Mouse (Mus musculus) c-Kit-positive CD71-positive TER-119-positive erythroid progenitor cells, embryonic 14.5 days (primary cell): ENCODE measurements around the gene Rpl26.
A peak's percentile ranks its signal among the peaks of the same experiment; 100 is the strongest.

Experiments
- DNase-seq: peaks from one replicate; pipeline ENCODE4 v3.0.0-alpha.2; 2013; ENCODE audit warnings: low spot score

Rpl26 gene

DNA sequence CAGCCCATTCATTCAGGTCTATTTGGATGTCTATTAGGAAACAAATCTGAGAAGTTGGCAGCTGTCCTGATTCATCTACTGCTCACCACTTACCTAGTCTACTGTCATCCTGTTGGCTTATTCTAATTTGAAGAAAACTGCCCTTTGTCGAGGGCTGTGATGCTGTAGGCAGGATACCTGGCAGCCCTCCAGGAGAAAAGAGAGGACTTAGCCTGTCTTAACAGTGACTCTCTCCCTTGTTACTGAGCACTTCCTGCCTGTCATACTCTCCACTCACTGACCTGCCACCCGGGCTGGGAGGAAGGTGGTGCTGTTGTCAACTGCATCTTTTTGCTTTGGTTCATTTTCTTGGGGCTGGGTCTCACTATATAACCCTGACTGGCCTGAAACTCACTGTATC, 10.8 kb upstream of the Rpl26 start:
- DNase-seq, result no peak

DNA sequence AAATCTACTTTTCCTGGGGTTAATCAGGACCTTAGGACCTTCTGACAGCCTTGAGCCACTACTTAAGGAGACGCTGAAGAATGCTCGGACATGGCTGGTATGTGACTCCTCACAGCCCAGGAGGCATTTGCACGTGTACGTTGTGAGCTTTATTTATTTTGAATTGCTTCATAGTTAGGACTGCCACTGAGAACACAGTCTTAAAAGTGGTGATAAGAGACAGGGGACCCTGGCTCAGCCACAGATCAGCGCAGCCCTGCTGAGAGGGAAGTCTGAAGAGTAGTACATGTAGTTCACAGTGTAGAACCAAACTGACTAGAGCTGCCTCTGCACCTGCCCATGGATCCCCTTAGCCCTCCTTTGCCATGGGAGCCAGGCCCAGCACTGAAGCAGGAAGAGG, 9.6 kb upstream of the Rpl26 start:
- no peak for DNase-seq

DNA sequence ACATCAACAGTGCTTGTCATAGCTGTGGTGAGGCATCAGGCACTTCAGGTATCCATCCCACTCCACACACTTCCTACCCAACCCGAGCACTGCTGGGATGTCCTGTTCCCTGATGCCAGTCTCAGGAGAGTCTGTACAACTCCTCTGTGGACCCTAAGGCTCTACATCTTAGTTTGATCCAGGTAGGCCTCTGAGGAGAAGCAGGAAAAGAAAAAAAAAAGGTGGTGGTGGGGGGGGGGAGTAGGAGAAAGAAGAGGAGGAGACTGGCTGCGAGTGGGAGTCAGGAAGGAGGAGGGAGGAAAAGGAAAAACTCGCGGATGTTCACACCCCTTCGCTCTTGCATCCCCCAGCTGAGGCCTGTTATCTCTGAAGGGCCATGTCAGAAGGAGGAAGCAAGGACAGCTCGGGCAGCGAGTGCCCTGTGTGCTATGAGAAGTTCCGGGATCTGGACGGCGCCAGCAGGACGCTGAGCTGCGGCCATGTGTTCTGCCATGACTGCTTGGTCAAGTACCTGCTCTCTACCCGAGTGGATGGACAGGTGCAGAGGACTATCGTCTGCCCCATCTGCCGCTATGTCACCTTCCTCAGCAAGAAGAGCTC, 9.1 kb upstream of the Rpl26 start:
- no peak for DNase-seq

DNA sequence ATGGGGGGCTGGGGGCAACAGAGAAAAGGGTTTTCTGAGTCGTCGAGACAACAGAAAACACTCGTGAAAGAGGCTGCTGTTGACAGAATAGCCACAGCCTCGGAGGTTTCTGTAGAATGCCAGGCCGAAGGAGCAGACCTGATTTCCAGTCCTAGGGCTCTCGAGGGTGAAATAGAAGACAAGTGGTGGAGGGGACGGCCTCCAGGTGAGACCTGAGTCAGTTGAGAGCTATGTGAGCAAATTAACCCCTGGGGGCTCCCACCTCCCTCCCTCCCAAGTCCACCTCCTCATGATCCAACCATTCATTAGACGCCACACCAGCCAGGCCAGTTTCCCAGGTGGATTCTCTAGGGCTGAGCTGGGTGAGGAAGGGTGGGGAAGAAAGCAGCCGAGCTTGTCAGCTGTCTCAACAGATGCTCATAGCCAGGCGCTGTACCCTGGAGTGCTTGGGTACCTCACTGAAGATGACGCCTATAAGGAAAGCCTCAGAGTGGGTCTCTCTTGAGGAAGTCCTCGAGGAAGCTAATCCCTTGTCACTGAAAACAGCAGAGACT, 7.4 kb upstream of the Rpl26 start:
- DNase-seq, result no peak

DNA sequence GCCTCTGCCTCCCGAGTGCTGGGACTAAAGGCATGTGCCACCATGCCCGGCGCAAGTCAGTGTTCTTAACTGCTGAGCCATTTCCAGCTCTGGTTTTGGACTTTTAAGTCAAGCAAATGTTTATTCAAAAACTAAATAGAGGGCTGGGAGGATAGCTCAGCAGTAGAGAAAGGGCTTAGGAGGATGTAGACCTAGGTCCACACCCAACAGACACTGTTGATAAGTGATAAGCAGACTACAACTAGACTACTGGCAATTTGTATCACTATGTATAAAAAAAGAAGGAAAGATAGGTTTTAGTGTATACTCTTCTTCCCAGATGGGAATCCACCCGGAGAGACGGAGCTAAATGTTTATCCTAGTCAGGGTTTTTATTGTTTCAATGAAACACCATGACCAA, 5.1 kb upstream of the Rpl26 start:
- DNase-seq, result no peak

DNA sequence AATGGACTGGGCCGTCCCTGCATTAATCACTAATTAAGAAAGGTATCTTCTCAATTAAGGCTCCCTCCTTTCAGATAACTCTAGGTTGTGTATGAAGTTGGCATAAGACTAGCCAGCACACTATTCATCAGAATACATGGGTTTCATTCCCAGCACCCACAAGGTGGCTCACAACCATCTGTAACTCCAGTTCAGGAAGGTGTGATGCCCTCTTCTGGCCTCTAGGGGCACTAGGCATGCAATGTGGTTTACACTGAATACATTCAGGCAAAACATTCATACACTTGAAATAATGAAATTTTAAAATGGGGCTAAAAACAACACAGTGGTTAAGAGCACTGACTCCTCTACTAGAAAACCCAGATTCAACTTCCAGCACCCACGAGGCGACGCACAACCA, 4.3 kb upstream of the Rpl26 start:
- no peak for DNase-seq

DNA sequence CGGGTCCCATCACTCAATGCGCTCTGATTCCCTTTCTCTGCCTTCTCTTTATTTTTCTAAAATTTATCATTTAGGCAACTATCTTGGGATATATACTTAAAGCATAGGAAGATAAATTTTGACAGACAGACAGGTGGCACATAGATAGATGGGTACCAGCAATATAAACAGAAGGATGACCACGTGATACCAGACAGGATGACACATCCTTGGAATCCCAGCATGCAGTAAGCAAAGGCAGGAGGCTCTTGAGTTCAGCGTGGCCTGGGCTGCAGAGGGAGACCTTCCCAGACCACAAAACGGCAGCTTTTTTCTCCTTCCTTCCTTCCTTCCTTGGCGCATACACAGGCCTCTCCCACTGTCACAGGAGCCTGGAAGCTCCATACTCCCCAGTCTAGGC, 3.5 kb upstream of the Rpl26 start:
- no peak for DNase-seq

DNA sequence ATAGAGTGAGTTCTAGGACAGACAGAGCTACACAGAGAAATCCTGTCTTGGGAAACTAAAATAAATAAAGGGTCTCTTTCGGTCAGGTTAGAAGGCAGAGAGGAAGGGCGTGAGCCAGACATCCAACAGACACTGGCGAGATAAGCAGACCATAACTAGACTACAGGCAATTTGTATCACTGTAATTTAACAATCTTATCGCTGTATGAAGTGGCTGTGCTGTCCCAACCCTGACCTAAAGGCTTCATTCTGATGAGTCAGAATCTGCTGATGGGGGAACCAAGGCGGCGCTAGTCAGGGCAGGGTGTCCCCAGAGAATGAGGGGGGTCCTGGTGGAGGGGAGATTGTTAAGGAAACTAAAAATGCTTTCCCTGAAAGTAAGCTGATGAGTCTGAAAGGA, 2.6 kb upstream of the Rpl26 start:
- DNase-seq, result no peak

DNA sequence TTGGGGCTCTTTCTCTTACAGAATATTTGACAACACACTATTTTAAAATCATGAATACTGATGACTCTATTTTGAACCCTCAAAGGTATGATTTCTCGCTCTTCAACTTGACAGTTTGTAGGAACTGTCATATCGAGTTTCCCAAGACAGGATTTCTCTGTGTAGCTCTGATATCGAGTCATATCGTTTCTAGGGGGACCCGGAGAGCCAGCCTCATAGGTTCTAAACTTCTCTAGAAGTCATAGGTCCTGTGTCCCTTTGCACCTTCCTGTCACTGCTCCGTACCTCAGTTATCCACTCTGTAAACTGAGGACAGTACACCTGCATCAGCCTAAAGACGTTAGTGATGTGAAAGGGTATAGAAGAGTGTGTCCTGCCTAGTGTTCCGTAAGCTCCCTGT, 1.6 kb upstream of the Rpl26 start:
- DNase-seq, result no peak

DNA sequence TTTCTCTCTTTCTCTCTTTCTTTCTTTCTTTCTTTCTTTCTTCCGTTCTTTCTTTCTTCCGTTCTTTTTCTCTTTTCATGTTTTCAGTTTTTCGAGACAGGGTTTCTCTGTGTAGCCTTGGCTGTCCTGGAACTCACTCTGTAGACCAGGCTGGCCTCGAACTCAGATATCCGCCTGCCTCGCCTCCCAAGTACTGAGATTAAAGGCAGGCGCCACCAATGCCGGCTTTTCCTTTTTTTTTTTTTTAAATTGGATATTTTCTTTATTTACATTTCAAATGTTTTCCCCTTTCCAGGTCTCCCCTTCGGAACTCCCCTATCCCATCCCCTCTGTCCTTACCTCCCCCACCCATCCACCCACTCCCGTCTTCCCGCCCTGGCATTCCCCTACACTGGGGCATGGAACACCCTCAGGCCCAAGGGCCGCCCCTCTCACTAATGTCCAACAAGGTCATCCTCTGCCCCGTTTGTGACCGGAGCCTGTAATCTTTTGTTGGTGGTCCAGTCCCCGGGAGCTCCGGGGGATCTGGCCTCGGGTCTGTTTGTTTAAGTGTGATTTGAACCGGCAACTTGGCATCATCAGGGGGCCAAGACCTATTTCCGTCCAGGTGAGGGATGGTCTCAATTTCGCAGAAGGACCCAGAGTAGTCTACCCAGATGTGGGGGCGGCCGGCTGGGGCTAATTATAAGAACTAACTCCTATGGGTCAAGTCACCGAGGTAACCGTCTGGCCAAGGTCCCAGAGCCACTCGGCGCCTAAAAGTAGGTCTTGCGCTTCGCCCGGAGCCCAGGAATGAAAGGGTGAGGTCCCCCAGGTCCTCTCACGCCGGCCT, 648 bp upstream of the Rpl26 start:
- DNase-seq, result no peak

DNA sequence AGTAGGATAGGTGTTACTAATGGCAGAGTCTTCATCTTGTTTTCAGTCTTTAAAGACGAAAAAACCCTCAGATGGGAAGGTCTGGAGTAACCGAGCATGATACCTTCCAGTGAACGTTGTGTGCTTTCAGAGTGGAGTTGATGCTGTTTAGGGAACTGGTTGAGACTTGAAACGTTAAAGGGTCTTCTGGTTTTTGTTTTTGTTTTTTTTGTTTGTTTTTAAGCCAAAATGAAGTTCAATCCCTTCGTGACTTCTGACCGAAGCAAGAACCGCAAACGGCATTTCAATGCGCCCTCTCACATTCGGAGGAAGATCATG, 623 bp downstream of the Rpl26 start:
- no peak for DNase-seq

DNA sequence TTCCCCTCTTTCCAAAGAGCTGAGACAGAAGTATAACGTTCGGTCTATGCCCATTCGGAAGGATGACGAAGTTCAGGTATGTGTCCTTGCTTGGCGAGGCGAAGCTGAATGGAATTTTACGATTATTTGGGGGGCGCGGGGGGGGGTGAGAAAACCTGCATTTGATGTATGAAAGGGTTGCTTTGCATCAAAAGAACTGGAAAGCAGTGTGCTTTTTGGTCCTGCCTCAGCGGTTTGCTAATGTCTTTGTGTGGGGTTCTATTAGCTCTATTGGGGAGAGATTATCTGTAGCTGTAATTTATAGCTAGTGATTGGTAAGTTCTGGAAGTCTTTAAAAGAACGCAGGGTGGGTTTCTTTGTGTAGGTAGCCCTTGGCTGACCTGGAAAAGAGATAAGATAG, 984 bp downstream of the Rpl26 start:
- no peak for DNase-seq

DNA sequence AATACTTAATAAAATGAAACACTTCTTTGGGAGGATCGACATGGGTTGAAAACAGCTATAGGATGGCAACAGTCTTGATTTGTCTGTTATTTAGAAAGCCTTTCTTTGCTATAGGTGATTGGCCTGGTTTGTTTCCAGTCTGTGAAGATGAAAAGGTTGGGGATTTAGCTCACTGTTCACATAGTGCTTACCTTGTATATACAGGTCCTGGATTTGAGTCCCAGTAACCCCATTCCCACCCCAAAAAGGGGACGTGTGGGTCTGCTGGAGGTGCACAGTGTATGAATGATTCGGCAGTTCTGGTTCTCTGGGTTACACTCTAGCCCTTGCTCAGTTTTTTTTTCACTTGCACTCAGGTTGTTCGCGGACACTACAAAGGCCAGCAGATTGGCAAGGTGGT, 1.4 kb downstream of the Rpl26 start:
- DNase-seq, result no peak

DNA sequence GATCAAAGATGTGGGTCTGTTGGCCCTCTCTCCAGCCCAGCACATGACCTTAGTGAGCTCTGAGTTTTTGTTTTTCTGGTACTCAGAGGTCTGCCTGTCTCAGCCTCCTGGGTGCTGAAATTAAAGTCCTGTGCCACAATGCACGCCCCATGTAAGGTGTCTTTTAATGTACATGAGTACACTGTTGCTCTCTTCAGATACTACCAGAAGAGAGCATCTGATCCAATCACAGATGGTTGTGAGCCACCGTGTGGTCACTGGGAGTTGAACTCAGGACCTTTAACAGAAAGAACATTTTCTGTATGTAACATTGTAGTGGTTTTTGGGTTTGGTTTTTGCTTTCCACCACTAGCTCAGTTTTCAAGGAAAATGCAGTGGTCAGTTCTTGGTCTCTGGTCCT, 2.4 kb downstream of the Rpl26 start:
- no peak for DNase-seq

DNA sequence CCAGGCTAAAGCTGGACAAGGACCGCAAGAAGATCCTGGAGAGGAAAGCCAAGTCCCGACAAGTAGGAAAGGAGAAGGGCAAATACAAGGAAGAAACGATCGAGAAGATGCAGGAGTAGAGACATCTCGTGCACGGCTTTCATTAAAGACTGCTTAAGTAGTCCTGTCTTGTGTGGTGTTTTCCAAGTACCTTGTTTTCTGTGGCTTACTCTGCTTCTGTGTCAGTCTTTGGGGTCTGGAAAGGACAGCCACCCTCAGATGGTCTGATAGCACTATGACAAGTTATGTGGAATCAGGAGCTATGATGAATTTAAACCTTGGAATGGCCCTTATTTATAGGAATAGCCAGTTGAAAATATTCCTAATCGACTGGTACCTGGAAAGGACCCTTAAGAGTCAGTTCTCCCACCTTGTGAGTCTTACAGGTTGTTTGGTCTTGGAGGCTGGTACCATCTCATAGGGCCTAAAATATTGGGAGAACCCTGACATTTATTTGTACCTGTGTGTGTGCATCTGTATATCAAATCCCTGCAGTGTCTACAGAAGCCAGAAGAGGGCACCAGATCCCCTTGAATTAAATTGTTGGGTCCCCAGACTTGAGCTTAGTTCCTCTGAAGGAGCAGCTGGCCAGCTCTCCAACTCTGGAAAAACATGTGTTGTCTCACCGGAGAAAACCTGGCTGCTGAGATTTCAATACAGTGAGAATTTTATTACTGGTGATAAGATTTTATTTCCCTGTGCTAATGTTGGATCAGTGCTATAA, 3.2 kb downstream of the Rpl26 start:
- DNase-seq, result peak; percentile 72

DNA sequence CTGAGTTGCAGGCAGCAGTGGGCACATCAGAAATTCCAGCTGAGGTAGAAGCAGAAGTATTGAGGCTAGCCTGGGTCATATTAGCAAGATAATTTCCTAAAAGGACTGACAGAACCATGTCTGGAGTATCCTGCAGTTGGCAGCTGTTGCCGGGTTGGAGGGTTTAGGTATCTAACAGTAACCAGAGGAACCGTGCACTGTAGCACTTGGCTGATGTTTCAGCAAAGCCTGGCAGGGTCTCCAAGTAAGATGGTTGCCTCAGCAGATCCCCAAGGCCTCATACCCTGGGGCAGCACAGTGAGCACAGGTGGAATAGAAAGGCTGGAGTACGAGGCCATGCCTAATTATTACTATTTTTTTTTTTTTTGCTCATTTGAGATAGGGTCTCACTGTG, 3.8 kb downstream of the Rpl26 start:
- DNase-seq, result no peak

DNA sequence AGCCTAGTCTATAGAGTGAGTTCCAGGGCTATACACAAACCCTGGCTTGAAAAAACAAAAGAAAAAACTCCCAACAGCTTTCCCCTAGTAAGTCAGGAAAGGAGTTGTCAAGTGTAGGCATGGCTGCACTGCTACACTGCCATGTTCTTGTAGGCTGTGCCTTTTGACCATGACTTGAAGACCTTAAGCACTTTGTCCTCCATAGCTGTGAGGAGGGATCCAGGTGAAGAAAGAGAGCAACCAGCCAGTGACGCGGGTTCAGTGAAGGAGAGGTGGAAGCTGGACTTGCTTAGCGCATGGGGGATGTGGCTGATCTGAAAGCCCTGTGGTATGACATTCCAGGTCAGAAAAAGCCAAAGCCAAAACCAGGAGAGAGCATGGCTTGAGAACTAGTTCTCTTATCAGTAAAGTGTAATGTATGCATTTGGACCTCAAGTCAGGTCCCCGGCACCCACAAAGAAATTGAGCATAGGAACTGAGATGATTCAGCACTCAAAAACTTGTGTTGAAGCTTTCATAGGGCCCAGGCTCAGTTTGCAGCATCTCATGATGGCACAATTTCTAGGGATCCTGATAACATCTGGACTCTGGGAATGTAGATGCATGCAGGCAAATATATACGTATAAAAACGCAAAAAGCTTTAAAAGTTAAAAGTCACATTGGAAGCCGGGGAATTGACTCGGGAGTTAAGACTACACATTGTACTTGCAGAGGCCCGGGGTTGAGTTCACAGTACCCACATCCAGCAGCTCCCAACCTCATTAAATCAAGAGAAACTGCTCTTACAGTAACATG, 4.5 kb downstream of the Rpl26 start:
- DNase-seq, result no peak

DNA sequence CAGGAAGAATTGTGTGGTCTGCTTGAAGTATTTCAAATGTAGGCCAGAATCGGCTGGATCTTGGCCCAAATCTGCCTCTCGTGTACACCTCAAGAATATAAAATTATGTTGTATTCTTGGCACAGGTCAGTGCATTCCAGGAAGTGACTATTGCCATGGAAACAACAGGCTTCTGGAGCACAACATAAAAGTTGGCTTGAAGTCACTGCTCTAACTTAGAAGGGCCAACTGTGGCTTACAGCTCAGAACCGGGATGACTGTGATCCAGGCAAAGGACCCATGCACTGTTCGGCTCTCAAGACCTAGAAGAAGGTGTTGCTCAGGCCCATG, 5.0 kb downstream of the Rpl26 start:
- DNase-seq, result no peak

DNA sequence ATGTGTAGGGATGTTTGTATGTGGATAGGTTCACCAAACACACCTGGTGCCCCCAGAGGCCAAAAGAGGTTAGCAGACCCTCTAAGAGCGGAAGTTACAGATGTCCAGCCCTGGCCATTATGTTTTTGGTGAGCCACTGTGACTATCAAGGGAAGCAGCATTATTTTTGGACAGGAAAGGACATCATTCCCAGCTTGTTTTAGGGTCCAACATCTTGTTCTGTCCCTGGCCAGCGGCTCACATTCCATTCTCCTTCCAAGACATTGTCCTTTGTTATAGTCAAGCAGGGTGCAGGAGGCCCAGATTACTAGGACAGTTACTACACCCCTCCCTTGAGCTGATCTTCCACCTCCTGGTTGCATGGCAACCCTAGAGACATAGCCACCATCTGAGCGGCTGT, 5.9 kb downstream of the Rpl26 start:
- DNase-seq, result no peak

DNA sequence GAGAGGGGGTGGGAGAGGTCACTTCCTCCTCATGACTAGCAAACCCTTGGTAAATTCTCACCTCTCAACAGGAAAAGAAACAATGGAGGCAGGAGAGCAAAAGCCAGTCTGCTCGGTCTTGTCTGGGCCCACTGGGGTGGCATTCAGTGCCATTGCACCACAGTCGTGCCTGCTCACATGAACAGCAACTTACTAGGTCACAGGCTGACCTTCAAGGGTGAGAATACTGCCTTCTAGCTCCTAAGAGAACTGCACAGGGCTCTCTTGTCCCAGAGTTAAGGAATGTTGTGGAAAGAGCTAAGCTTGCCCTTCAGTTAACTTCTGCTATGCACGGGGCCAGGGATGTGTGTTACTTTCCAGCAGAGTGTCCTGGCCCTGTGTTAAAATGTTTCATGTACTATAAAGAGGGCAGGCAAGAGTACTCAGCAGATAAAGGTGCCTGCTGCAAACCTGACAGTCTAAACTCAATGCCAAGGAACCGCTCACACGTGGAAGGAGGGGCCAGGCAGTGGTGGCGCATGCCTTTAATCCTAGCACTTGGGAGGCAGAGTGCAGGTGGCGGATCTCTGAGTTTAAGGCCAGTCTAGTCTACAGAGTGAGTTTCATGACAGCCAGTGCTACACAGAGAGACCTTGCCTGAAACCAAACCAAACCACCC, 7.6 kb downstream of the Rpl26 start:
- no peak for DNase-seq

DNA sequence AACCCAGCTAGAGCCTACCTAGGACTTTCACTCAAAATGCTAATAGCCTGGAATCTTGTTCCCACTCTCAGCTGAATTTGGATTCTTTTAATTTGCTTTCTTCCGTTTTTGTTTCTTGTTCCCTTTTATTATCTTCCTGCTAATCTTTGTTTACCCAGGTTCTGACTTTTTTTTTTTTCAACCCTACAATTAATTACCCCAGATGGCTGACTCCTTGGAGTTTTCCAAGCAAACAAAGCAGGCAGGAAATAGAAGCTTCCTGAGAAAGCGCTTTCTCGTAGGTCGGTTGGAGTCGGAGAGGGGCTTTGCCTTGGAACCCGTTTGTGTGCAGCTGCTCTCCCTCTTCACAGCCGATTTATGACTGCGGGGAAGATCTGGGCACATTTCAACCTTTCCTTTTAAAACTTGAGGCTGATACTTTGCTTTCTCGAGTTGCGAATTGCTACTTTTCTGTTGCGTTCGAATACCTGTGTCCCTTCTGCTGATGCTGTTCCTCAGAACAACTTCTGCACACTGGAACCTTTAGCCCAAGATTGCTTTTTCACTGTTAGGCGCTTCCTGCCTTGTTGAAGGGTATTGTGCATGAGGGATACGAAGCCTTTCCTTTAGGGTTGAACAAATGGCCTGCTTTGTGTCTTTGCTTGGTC, 10.3 kb downstream of the Rpl26 start:
- DNase-seq, result no peak
